Mouse (Mus musculus) gastrocnemius, adult 18-20 months (tissue): ENCODE measurements around the gene Apeh. TPM values are rescaled to one million over a fixed set of nuclear protein-coding genes. Genes with fewer than 3 reads are reported as not detected.

ENCODE experiments used
- DNase-seq: peaks from one replicate; pipeline ENCODE4 v3.0.0; 2021; ENCODE audit warnings: low spot score
- total RNA-seq, 2 experiments: library from RNA; stranded (reverse); gene quantifications; 2 replicates each; pipeline ENCODE4 v1.2.3; 2021

The Apeh gene
- total RNA-seq, 2 experiments from 2014 or later = 25.7 to 27.8 TPM

GRCm38 (mm10) chr9:108121170-108121969 is 27.0 kb upstream of the Apeh start:
- no peak for DNase-seq

GRCm38 (mm10) chr9:108120671-108121070 is 26.3 kb upstream of the Apeh start:
- DNase-seq = no peak

DNA sequence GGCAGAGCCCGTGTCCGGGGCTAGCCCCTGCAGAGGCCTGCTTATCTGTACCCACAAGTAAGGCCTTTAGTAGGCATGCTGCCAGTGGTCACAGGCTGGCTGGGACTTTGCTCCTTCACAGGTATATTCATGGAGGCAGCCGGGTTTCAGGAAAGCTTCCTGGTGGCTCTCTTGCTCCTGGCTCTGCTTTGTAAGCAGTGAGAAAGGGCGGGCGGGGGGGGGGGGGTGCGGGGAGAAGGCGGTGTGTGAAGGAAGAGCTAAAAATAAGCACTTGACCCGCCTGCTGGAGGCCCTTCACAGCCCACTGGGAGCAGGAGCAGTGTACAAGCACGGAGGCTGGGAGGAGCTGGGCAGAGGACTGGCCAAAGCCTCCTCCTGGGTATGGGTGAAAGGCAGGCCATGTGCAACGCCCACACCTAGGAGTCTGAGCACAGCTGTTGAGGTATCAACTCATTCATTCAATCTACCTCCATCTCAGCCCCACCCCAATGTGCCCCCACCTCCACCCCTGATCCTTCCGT is 25.5 kb upstream of the Apeh start:
- peak; percentile 64 for DNase-seq

- no peak for DNase-seq
Observed at GRCm38 (mm10) chr9:108117143-108117542, 22.7 kb upstream of the Apeh start.

DNA sequence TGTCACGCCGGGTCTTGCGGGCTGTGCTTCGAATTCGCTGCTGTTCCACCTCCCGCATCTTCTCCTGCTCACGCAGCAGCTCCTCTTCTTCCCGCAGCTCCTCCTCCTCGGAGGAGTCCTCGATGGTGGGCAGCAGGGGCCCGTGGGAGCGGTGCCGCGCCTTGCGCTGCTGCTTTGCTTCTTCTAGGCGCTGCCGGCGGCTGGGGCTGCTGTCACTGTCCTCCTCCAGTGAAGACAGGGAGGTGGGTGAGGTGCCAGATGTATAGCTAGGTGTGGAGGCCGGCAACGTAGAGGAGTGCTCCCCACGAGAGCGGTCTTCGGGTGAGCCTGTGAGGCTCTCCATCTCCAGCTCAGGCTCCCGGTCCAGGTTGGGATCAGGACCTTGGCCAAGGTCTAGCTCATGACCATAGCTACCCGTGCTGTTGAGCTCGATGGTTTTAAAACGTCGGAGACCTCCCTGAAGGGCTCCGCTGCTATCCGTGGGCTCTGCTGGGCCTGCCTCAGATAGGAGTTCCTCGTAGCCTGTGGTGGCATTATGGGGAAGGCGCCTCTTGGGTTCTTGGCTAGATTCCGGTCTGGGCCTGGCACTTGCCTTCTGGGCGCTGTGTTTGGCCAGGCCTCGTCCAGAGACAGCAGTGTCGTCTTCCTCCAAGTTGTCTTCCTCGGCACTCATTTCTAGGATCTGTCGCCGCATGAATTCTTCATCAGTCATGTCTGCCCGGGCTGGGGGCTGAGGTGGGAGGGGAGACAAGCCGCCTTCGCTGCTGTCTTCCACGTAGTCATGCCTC is 21.1 kb upstream of the Apeh start:
- no peak for DNase-seq

DNA sequence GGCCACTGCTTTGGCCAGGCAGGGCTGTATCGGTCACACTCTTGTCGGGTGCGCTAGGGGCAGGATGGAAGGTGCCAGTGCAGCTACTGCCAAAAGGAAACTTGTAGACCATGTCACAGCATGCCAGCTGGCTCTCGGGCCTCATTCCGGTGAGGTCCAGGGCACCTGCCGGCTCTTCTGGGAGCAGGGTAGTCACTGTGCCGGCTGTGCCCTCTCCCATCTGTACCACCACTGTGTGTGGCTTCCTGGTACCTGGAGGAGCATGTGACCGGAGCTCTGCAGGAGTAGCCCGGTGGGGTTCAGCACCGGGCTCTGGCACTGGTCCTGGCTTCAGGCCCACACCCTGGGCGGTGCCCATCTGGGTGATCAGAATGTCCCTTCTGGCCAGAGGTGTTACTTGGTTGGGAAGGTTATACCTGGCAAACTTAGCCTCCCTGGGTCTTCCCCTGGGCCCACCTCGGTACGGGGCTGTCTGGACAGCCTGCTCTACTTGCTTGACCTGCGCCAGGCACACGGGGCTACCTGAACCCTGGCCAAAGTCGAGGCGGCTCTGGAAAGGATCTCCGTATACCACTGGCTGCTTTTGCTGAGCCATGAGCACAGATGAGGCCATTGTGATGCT is 18.4 kb upstream of the Apeh start:
- peak; percentile 81 for DNase-seq

DNA sequence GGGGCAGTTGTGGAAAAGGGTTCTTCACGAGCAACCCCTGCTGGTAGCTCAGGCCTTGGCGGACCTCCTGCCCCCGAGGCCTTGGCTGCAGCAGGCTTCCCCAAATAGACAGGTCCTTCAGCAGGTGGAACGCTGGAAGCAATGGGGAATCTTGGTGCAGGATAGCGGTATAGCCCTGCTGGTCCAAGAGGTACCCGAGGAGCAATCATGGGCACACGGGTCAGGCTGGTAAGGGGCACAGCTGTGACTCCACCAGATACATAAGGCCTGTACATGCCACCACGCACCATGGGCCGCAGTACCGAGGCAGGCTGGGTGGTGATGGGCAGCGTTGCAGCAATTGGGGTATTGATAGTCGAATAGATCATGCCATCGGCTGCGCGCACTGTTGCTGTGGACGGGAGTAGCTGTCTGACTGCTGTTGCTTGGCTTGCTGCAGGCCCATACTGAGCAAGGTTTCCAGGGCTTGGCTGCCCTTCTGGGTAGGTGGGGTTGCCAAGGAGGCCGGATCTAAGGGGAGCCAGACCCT is 17.3 kb upstream of the Apeh start:
- no peak for DNase-seq

DNA sequence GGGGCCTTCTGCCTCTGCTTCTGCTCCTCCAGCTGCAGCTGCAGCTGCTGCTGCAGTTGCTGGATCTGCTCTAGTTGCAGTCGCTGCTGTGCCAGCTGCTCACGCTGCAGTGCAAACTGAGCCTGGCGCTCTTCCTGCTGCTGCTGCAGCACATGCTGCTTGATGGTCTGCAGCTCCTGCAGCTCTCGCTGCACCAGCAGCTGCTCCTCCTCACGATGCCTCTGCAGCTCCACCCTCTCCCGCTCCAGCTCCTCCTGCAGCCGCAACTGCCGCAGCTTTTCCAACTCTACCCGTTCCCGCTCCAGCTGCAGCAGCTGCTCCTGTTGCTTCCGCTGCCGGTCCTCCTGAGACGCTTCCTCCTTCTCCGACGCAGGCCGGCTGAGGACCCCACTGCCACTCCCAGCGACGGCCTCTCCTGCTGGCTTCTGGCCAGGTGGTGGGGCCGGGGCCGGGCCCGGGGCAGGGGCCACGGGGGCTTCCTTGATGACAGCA is 16.7 kb upstream of the Apeh start:
- no peak for DNase-seq

- no peak for DNase-seq
Observed at GRCm38 (mm10) chr9:108110160-108110559, 15.8 kb upstream of the Apeh start.

GRCm38 (mm10) chr9:108107867-108108266 is 13.5 kb upstream of the Apeh start:
- DNase-seq = no peak

GRCm38 (mm10) chr9:108106090-108106489 is 11.7 kb upstream of the Apeh start:
- no peak for DNase-seq

- DNase-seq = no peak
Observed at GRCm38 (mm10) chr9:108105549-108105863, 11.1 kb upstream of the Apeh start.

GRCm38 (mm10) chr9:108104766-108105548 is 10.6 kb upstream of the Apeh start:
- DNase-seq = no peak

- no peak for DNase-seq
Observed at GRCm38 (mm10) chr9:108099619-108100018, 5.2 kb upstream of the Apeh start.

DNA sequence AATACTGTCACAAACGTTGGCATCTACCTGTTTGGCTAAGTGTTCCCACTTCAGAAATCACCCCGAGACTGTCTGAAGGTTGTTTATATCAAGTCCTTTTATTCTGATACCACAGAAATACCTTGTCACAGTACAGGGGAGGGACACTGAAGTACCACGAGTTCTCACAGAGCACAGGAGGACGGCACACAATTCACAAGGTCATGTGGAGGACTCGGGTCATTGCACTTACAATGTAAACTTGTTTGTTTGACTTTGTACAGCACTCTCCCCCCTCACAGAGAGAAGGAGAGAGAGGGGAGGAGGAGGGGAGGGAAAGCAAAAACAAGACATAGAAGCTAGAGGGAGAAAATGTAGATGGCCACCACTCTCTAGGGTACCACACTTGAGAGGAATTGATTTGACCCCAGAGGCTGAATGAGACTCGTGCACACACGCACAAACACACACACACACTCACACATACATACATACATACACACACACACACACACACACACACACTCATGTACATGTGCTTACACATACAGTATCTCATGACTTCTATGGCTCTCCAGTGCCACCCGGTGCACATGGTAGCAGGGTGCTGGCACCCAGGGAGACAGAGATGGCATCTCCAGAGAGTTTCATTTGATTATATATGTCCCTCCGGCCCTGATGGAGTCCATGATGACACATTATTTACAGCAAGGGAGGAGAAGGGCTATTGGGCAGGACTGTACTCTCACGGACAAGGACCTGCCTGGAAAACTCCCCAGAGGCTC is 1.7 kb upstream of the Apeh start:
- DNase-seq = no peak

DNA sequence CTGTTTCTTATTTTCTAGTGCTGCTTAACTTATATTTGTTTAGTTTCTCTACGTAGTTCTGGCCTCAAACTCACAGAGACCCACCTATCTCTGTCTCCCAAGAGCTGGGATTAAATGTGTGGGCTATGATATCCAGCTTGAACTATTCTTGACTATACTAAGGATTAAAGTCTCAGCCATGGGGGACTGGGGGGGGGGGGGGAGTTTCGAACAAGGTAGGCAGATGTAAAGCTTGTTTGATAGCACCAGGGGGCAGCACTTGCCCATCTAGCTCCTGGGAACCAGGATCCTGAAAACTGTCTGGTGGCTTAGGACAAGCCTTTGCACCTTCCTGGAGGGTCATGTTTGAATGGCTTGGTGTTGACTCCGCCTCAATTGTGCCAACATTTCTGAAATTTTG is 1.1 kb upstream of the Apeh start:
- peak; percentile 64 for DNase-seq

- DNase-seq = no peak
Observed at GRCm38 (mm10) chr9:108094998-108095411, 599 bp upstream of the Apeh start.

DNA sequence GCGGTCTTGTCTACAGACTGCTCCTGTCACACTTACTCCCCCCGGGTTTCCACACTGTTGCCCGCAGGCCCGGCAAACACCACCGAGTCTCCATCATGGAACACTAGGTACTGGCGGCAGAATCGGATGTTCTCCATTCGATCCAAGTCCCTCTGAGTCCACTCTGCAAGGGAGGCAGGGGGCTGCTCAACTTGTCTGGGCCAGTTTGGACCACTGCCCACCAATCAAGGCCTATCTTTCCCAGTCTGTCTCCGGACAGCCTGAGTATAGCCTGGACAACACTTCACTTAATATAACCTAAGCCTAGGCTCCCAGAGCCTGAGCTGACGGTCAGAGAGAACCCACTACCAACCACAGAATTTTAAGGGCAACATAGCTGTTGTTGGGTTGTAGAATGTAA is 820 bp downstream of the Apeh start:
- DNase-seq = no peak

DNA sequence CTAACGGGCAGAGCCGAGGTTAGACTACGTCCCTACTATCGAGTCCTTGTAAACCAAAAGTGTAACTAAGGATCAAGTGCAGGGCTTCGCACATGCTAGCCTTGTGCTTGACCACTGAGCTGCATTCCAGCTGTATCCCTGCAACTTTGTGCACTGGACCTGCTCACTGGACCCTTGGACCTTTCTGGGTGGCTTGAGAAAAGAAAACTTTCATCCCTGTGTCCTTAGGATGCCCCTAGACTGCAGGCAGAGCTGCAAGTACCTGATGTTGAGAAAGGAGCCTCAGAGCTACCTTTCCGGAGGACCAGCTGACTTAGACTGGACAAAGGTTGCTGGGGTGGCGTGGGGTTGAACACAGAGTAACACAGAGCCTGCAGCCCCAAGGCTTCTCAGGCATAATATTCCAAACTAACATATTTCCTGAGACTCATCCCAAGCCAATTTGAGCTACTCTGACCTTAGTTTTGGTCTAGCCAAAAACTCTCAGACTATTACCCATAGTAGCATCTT is 3.7 kb downstream of the Apeh start:
- no peak for DNase-seq

- no peak for DNase-seq
Observed at GRCm38 (mm10) chr9:108085261-108085660, 9.1 kb downstream of the Apeh start.
